Comparison of ENCODE assay signal across 8 mouse cellular contexts in genomic region chrX:50841587-50841986, GRCm38 (mm10). TPM values are rescaled to one million over a fixed set of nuclear protein-coding genes. Genes with fewer than 3 reads are reported as not detected.
DNase-seq lines count a peak whose midpoint lies in the region; ATAC-seq and TF ChIP-seq lines count a peak whose summit lies in the region.

No protein-coding gene starts in this region.

- no peaks in the 10 kb centered on the region for H3K36me3 ChIP-seq in ES-Bruce4 (ENCODE audit: control insufficient read depth, insufficient read depth, low read length, poor library complexity, severe bottlenecking)
- no peaks in the 10 kb centered on the region for H3K36me3 ChIP-seq in hindbrain, embryonic 14.5 days (replicated peaks; ENCODE audit: control insufficient read depth, insufficient read depth)
- H3K36me3 ChIP-seq in limb, embryonic 15.5 days, result no peaks in the 10 kb centered on the region
- H3K36me3 ChIP-seq in neural tube, embryonic 12.5 days, result no peaks in the 10 kb centered on the region

- WGBS in hindbrain, embryonic 14.5 days, result 28% methylated on average over 21 of the region's 23 CpGs
- 21% methylated on average over 22 of the region's 23 CpGs for WGBS in limb, embryonic 15.5 days
- 23% methylated on average over 21 of the region's 23 CpGs for WGBS in neural tube, embryonic 12.5 days

- H3K4me2 ChIP-seq in hindbrain, embryonic 14.5 days (replicated peaks), result peak overlapping the region; percentile 85
- peak overlapping the region; percentile 51 for H3K4me2 ChIP-seq in limb, embryonic 15.5 days
- peak overlapping the region; percentile 76 for H3K4me2 ChIP-seq in neural tube, embryonic 12.5 days (replicated peaks)

- TF ChIP-seq POLR2A in ES-Bruce4 (IDR thresholded peaks at IDR 0.05; ENCODE audit: insufficient read depth, low read length), result no peak

- ATAC-seq in frontal cortex, adult (ENCODE audit: low TSS enrichment), result peak; percentile 78
- peak; percentile 53 for ATAC-seq in erythroid progenitor cell, adult 5-6 weeks (replicated peaks; ENCODE audit: low FRiP score, poor library complexity, severe bottlenecking)
- peak; percentile 59; the same call in 1 of the 2 replicates for ATAC-seq in hindbrain, embryonic 14.5 days (ENCODE audit: low FRiP score)
- ATAC-seq in limb, embryonic 15.5 days (ENCODE audit: insufficient number of reproducible peaks, low FRiP score, low TSS enrichment, low read depth), result peak; percentile 55; the same call in 1 of the 2 replicates
- ATAC-seq in neural tube, embryonic 12.5 days (ENCODE audit: low FRiP score, low read depth), result peak; percentile 56

- H3K9ac ChIP-seq in ES-Bruce4 (ENCODE audit: low read depth, poor library complexity, severe bottlenecking), result peak overlapping the region; percentile 64
- H3K9ac ChIP-seq in hindbrain, embryonic 14.5 days, result peak overlapping the region; percentile 34; the same call in 1 of the 2 replicates
- H3K9ac ChIP-seq in limb, embryonic 15.5 days, result peak overlapping the region; percentile 39
- peak overlapping the region; percentile 42; the same call in 1 of the 2 replicates for H3K9ac ChIP-seq in neural tube, embryonic 12.5 days

- H3K27ac ChIP-seq in ES-Bruce4 (ENCODE audit: insufficient read depth, low read length), result no peak overlapping the region
- no peak overlapping the region for H3K27ac ChIP-seq in hindbrain, embryonic 14.5 days
- peak overlapping the region; percentile 68 for H3K27ac ChIP-seq in limb, embryonic 15.5 days
- no peak overlapping the region for H3K27ac ChIP-seq in neural tube, embryonic 12.5 days

- no peak for DNase-seq in frontal cortex, postnatal 14 days (ENCODE audit: low spot score in 2 of 2)
- no peak for DNase-seq in hindbrain, embryonic 14.5 days (ENCODE audit: low spot score)
- DNase-seq in thymus, postnatal 0 days (ENCODE audit: low spot score), result peak; percentile 45

- no peaks in the 10 kb centered on the region for H3K4me1 ChIP-seq in ES-Bruce4 (ENCODE audit: control insufficient read depth, insufficient read depth, low read length)
- H3K4me1 ChIP-seq in hindbrain, embryonic 14.5 days (replicated peaks; ENCODE audit: control insufficient read depth, insufficient read depth, low read length), result no peaks in the 10 kb centered on the region
- H3K4me1 ChIP-seq in limb, embryonic 15.5 days, result 0 out of 2 replicates have a peak, but pooled peaks cover 4% of the 10 kb centered on the region
- no peaks in the 10 kb centered on the region for H3K4me1 ChIP-seq in neural tube, embryonic 12.5 days

- no peak for TF ChIP-seq CTCF in ES-Bruce4 (IDR thresholded peaks at IDR 0.05; ENCODE audit: low read depth, low read length)

- no peak for TF ChIP-seq EP300 in ES-Bruce4 (IDR thresholded peaks at IDR 0.05; ENCODE audit: insufficient read depth, low read depth, low read length)

- no peaks in the 10 kb centered on the region for H3K9me3 ChIP-seq in ES-Bruce4 (replicated peaks; ENCODE audit: control insufficient read depth, insufficient read depth, low read length, poor library complexity, severe bottlenecking)
- no peaks in the 10 kb centered on the region for H3K9me3 ChIP-seq in hindbrain, embryonic 14.5 days (ENCODE audit: control insufficient read depth, low read length)
- no peaks in the 10 kb centered on the region for H3K9me3 ChIP-seq in limb, embryonic 15.5 days
- H3K9me3 ChIP-seq in neural tube, embryonic 12.5 days, result no peaks in the 10 kb centered on the region

- no peaks in the 10 kb centered on the region; the same call in 1 of the 2 replicates for H3K27me3 ChIP-seq in ES-Bruce4 (ENCODE audit: control insufficient read depth, insufficient read depth, low read length, poor library complexity, severe bottlenecking)
- H3K27me3 ChIP-seq in hindbrain, embryonic 14.5 days (ENCODE audit: control insufficient read depth, insufficient read depth, low read length), result peaks cover 24% of the 10 kb centered on the region
- H3K27me3 ChIP-seq in limb, embryonic 15.5 days, result no peaks in the 10 kb centered on the region
- peaks cover 3% of the 10 kb centered on the region; the same call in 1 of the 2 replicates for H3K27me3 ChIP-seq in neural tube, embryonic 12.5 days (replicated peaks)

- H3K4me3 ChIP-seq in ES-Bruce4 (ENCODE audit: low read depth, low read length), result peak overlapping the region; percentile 80
- H3K4me3 ChIP-seq in hindbrain, embryonic 14.5 days (replicated peaks; ENCODE audit: low read length), result peak overlapping the region; percentile 45
- H3K4me3 ChIP-seq in limb, embryonic 15.5 days, result peak overlapping the region; percentile 52
- peak overlapping the region; percentile 39 for H3K4me3 ChIP-seq in neural tube, embryonic 12.5 days

RNA-seq across cellular contexts. Expression of gene Stk26, which starts 0.7 kb away (rescaled TPM):
- polyA plus RNA-seq in ES-Bruce4 (2011; ENCODE audit: insufficient read depth, insufficient read length, low read depth, missing spikeins), result 21.2 and 21.7 TPM in 2 replicates
- total RNA-seq in erythroid progenitor cell, adult 5-6 weeks (2015; ENCODE audit: low replicate concordance), result 24.9 and 60.8 TPM in 2 replicates
- total RNA-seq in erythroid progenitor cell, adult 5-6 weeks (2017; ENCODE audit: low replicate concordance), result 11.9 and 14.3 TPM in 2 replicates
- 0.31 and 0.37 TPM in 2 replicates for polyA plus RNA-seq in hindbrain, embryonic 14.5 days (2014; fragmentation: Nextera tagmentation; extraction: Ambion mirVana)
- 15.2 and 16.2 TPM in 2 replicates for polyA plus RNA-seq in limb, embryonic 15.5 days (2015; fragmentation: Nextera tagmentation; extraction: Ambion mirVana)
- polyA plus RNA-seq in neural tube, embryonic 12.5 days (2016; fragmentation: Nextera tagmentation; extraction: Ambion mirVana), result 2.3 and 3.2 TPM in 2 replicates
- 25.4 and 25.9 TPM in 2 replicates for polyA plus RNA-seq in thymus, postnatal 0 days (2015; fragmentation: Nextera tagmentation; extraction: Ambion mirVana)
